Mouse (Mus musculus) embryonic facial prominence, embryonic 10.5 days (tissue): ENCODE measurements around the gene Gm49355. TPM values are rescaled to one million over a fixed set of nuclear protein-coding genes. Genes with fewer than 3 reads are reported as not detected.

Experiments
- DNase-seq: peaks from one replicate; pipeline ENCODE4 v3.0.0-alpha.2; 2017; ENCODE audit warnings: low spot score
- H3K27ac ChIP-seq: fragments of 300-500 bp; sonication (generic); replicated peaks from 2 replicates; pipeline ENCODE4 v1.5.1; 2016; ENCODE audit warnings: mild to moderate bottlenecking
- H3K27me3 ChIP-seq: fragments of 300-500 bp; sonication (generic); replicated peaks from 2 replicates; pipeline ENCODE4 v1.6.1; 2016; ENCODE audit warnings: low read depth, mild to moderate bottlenecking; ENCODE audit not compliant: poor library complexity, severe bottlenecking
- H3K36me3 ChIP-seq: fragments of 300-500 bp; sonication (generic); replicated peaks from 2 replicates; pipeline ENCODE4 v1.6.1; 2016; ENCODE audit warnings: mild to moderate bottlenecking, moderate library complexity
- H3K4me1 ChIP-seq: fragments of 300-500 bp; sonication (generic); 2 replicates; pipeline ENCODE4 v1.6.1; 2016
- H3K4me3 ChIP-seq: fragments of 300-500 bp; sonication (generic); 2 replicates; pipeline ENCODE4 v1.5.1; 2016; ENCODE audit warnings: mild to moderate bottlenecking, moderate library complexity
- H3K9me3 ChIP-seq: fragments of 300-500 bp; sonication (generic); 2 replicates; pipeline ENCODE4 v1.6.1; 2016; ENCODE audit warnings: mild to moderate bottlenecking
- WGBS: fragments of 180-500 bp; shearing (Covaris S2); methylation state at CpG from one replicate; pipeline ENCODE4 v1.1.7; 2016; 5-methylcytosine and 5-hydroxymethylcytosine counted together
- polyA plus RNA-seq: library from polyadenylated mRNA; unstranded; fragments of >200 nt; fragmentation: Nextera tagmentation; extraction: Ambion mirVana; gene quantifications from 2 replicates; pipeline ENCODE4 v1.2.1, GENCODE M21; 2016

The Gm49355 gene
- polyA plus RNA-seq, 1 experiment from 2014 or later, result 0.07 TPM

- Histone ChIP-seq H3K27me3 (peaks cover 100% of the 10 kb centered on the region), H3K4me1 (peaks cover 27% of the 10 kb centered on the region), H3K27ac (no peak overlapping the region), H3K4me3 (no peak overlapping the region), H3K9me3 (no peaks in the 10 kb centered on the region), H3K36me3 (no peaks in the 10 kb centered on the region)
- 3% methylated on average over 8 of the region's 8 CpGs for WGBS
- no peak for DNase-seq
Measured at GRCm38 (mm10) chr14:12337421-12337997, 53.7 kb downstream of the Gm49355 start.

GRCm38 (mm10) chr14:12337998-12338809, 54.4 kb downstream of the Gm49355 start:
- Histone ChIP-seq H3K36me3 (no peaks in the 10 kb centered on the region), H3K27ac (no peak overlapping the region), H3K4me3 (no peak overlapping the region), H3K4me1 (peaks cover 32% of the 10 kb centered on the region), H3K27me3 (peaks cover 100% of the 10 kb centered on the region), H3K9me3 (no peaks in the 10 kb centered on the region)
- peak; percentile 34 for DNase-seq
- 1% methylated on average over 16 of the region's 16 CpGs for WGBS

- DNase-seq, result no peak
- H3K4me1 ChIP-seq, result peaks cover 37% of the 10 kb centered on the region
- no peak overlapping the region for H3K27ac ChIP-seq
- H3K27me3 ChIP-seq, result peaks cover 100% of the 10 kb centered on the region
- no peak overlapping the region for H3K4me3 ChIP-seq
- H3K9me3 ChIP-seq, result no peaks in the 10 kb centered on the region
- no peaks in the 10 kb centered on the region for H3K36me3 ChIP-seq
- WGBS, result 1% methylated on average over 10 of the region's 10 CpGs
Measured at GRCm38 (mm10) chr14:12338811-12339565, 55.2 kb downstream of the Gm49355 start.

GRCm38 (mm10) chr14:12340238-12341074, 56.7 kb downstream of the Gm49355 start:
- H3K27me3 ChIP-seq, result peaks cover 100% of the 10 kb centered on the region
- H3K36me3 ChIP-seq, result no peaks in the 10 kb centered on the region
- peaks cover 50% of the 10 kb centered on the region for H3K4me1 ChIP-seq
- no peaks in the 10 kb centered on the region for H3K9me3 ChIP-seq
- DNase-seq, result peak; percentile 46
- WGBS, result under 1% methylated on average over 19 of the region's 19 CpGs
- H3K4me3 ChIP-seq, result peak overlapping the region; percentile 50
- H3K27ac ChIP-seq, result no peak overlapping the region

DNA sequence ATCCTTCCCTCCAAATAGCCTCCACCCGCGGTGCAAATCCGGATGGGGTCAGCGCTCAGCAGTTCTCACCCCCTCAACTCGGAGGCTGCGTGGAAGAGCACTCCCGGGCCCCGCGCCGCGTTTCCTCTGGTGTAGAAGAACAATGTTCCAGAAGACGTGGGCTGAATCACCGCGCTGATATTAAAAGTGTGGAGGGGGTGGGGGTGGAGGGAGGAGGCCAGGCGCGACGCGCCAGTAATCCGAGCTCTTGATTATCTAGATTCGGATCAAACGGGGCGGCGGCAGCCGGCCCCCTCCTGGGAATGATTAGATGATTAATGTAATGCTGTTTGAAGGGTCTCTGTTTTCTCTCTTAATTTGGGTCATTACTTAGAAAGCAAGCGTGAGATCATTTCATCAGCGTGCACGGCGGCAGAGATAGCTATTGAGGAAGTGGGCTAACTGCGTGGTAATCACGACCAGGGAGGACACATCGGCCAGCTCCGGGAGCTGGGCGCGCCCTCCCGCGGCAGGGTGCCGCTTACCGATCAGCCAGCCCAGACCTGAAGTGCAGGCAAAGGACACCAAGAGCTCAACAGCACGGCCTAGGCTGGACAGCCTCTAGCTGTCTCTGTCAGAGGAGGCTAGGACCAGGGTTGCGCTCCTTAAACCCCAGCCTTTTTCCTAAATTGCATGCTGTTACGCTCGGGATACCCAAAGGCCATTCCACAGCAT, 57.5 kb downstream of the Gm49355 start:
- Histone ChIP-seq H3K27ac (no peak overlapping the region), H3K9me3 (no peaks in the 10 kb centered on the region), H3K36me3 (no peaks in the 10 kb centered on the region), H3K4me1 (peaks cover 55% of the 10 kb centered on the region), H3K27me3 (peaks cover 100% of the 10 kb centered on the region), H3K4me3 (peak overlapping the region; percentile 50)
- DNase-seq, result peak; percentile 76
- WGBS, result under 1% methylated on average over 42 of the region's 42 CpGs

GRCm38 (mm10) chr14:12341789-12342457, 58.1 kb downstream of the Gm49355 start:
- peaks cover 55% of the 10 kb centered on the region for H3K4me1 ChIP-seq

DNA sequence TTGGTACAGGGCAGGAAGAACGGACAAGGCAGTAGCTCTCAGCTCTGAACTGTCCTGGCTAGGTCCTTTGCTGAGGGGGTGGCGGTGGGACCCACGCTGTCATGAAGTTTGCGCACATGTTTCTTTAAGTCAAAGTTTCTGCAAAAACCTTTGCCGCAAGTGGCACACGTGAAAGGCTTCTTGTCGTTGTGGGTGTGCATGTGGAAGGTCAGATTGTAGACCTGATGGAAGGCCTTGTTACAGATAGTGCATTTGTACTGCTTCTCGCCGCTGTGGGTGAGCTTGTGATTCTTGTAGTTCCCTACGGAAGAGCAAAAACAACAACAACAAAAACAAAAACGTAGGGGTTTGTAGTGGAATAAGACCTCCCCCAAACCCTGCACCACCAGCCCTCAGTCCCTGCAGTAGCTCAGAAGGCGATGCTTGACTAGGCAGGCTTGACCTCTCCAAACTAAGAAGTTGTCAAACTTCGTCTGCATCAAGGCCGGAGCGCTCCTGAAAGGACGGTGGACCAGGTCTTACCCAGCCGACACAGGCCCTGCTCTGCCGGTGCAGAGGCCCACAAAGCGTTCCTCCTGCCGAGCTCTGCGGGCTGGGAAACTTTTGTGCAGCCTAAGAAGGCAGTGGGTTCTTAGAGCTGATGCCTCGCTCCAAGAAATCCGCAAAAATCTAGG, 58.8 kb downstream of the Gm49355 start:
- Histone ChIP-seq H3K27me3 (peaks cover 100% of the 10 kb centered on the region), H3K4me3 (peak overlapping the region; percentile 50), H3K36me3 (no peaks in the 10 kb centered on the region), H3K4me1 (peaks cover 55% of the 10 kb centered on the region), H3K9me3 (no peaks in the 10 kb centered on the region), H3K27ac (no peak overlapping the region; the same call in 1 of the 2 replicates)
- DNase-seq, result peak; percentile 62
- under 1% methylated on average over 23 of the region's 23 CpGs for WGBS

More at GRCm38 (mm10) chr14:12341789-12342457, 58.1 kb downstream of the Gm49355 start:
- no peaks in the 10 kb centered on the region for H3K9me3 ChIP-seq
- H3K36me3 ChIP-seq, result no peaks in the 10 kb centered on the region
- H3K4me3 ChIP-seq, result peak overlapping the region; percentile 50
- H3K27me3 ChIP-seq, result peaks cover 100% of the 10 kb centered on the region
- no peak overlapping the region for H3K27ac ChIP-seq
- 2% methylated on average over 24 of the region's 24 CpGs for WGBS
- peak; percentile 31 for DNase-seq

GRCm38 (mm10) chr14:12343451-12343941, 59.7 kb downstream of the Gm49355 start:
- Histone ChIP-seq H3K27ac (peak overlapping the region; percentile 48; the same call in 1 of the 2 replicates), H3K4me3 (peak overlapping the region; percentile 50), H3K27me3 (peaks cover 100% of the 10 kb centered on the region), H3K4me1 (peaks cover 52% of the 10 kb centered on the region), H3K9me3 (no peaks in the 10 kb centered on the region), H3K36me3 (no peaks in the 10 kb centered on the region)
- DNase-seq, result peak; percentile 45
- WGBS, result under 1% methylated on average over 20 of the region's 20 CpGs

- peak overlapping the region; percentile 66 for H3K27ac ChIP-seq
- H3K27me3 ChIP-seq, result peaks cover 100% of the 10 kb centered on the region
- H3K9me3 ChIP-seq, result no peaks in the 10 kb centered on the region
- WGBS, result 1% methylated on average over 24 of the region's 24 CpGs
- no peak for DNase-seq
- H3K4me3 ChIP-seq, result peak overlapping the region; percentile 50
- no peaks in the 10 kb centered on the region for H3K36me3 ChIP-seq
- peaks cover 52% of the 10 kb centered on the region for H3K4me1 ChIP-seq
Measured at GRCm38 (mm10) chr14:12344061-12344745, 60.4 kb downstream of the Gm49355 start.

DNA sequence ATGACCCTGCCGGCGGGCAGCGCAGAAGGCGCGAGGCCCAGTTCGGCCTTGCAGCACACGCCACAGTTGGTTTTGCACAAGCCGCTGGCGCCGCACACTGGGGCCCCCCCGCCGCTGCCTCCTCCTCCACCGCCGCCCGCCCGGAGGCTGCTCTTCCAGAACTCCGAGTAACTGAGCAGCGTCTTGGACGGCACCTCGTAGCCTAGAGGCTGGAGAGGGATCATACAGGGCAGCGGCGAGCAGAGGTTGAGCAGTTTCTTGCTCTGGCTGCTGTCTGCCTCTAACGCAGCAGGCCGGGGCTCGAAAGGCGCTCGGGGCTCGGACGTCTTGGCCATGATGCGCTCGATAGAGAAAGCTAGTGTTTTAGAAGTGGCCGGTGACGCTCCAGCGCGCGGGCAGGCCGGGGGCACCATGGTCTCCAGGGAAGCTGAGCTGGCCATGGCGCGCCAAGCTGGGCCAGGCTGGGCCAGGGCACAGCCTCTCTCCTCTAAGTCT, 61.0 kb downstream of the Gm49355 start:
- under 1% methylated on average over 39 of the region's 39 CpGs for whole genome bisulfite sequencing
- Histone ChIP-seq H3K9me3 (no peaks in the 10 kb centered on the region), H3K36me3 (no peaks in the 10 kb centered on the region), H3K27ac (peak overlapping the region; percentile 66), H3K27me3 (peaks cover 100% of the 10 kb centered on the region), H3K4me1 (peaks cover 52% of the 10 kb centered on the region), H3K4me3 (peak overlapping the region; percentile 50)
- peak; percentile 67 for DNase-seq
